Mouse (Mus musculus) megakaryocyte-erythroid progenitor cell, adult 5-6 weeks (primary cell): ENCODE results near the gene Pla2g2f. TPM values are rescaled to one million over a fixed set of nuclear protein-coding genes. Genes with fewer than 3 reads are reported as not detected.

Experiments used
- total RNA-seq, 2 experiments: library from RNA; stranded (forward) in 1 of 2; stranded (reverse) in 1 of 2; fragments of 200-1000, 215-1000 nt in 1 of 2; fragments of >200 nt in 1 of 2; fragmentation: Nextera tagmentation in 1 of 2; gene quantifications; 2 replicates each; pipeline ENCODE4 v1.2.3; 2014 to 2017

The Pla2g2f gene
- total RNA-seq, 2 experiments from 2014 or later = not detected

Other genes with a start within 250 kb of the Pla2g2f start
- gene Vwa5b1, start 121.7 kb downstream of the Pla2g2f start, total RNA-seq (2014; fragmentation: Nextera tagmentation) = not detected in 2 replicates
- gene Vwa5b1, start 121.7 kb downstream of the Pla2g2f start, total RNA-seq (2017) = 0.61 TPM in 1 of 2 replicates, not detected in the other
- gene Pla2g2c, start 32.8 kb downstream of the Pla2g2f start, total RNA-seq (2014; fragmentation: Nextera tagmentation) = not detected in 2 replicates
- gene Pla2g2c, start 32.8 kb downstream of the Pla2g2f start, total RNA-seq (2017) = not detected in 2 replicates
- not detected in 2 replicates for gene Ubxn10, start 20.5 kb downstream of the Pla2g2f start, total RNA-seq (2014; fragmentation: Nextera tagmentation)
- gene Ubxn10, start 20.5 kb downstream of the Pla2g2f start, total RNA-seq (2017) = not detected in 2 replicates
- gene Pla2g2d, start 18.1 kb upstream of the Pla2g2f start, total RNA-seq (2014; fragmentation: Nextera tagmentation) = not detected in 2 replicates
- not detected in 2 replicates for gene Pla2g2d, start 18.1 kb upstream of the Pla2g2f start, total RNA-seq (2017)
- not detected in 2 replicates for gene Pla2g5, start 105.9 kb upstream of the Pla2g2f start, total RNA-seq (2014; fragmentation: Nextera tagmentation)
- gene Pla2g5, start 105.9 kb upstream of the Pla2g2f start, total RNA-seq (2017) = not detected in 2 replicates
- not detected in 2 replicates for gene Gm13030, start 116.3 kb upstream of the Pla2g2f start, total RNA-seq (2014; fragmentation: Nextera tagmentation)
- not detected in 2 replicates for gene Gm13030, start 116.3 kb upstream of the Pla2g2f start, total RNA-seq (2017)
- not detected in 2 replicates for gene Pla2g2e, start 120.3 kb upstream of the Pla2g2f start, total RNA-seq (2014; fragmentation: Nextera tagmentation)
- not detected in 2 replicates for gene Pla2g2e, start 120.3 kb upstream of the Pla2g2f start, total RNA-seq (2017)
- 3.7 and 6.6 TPM in 2 replicates for gene Otud3, start 156.3 kb upstream of the Pla2g2f start, total RNA-seq (2014; fragmentation: Nextera tagmentation)
- 5.0 and 9.7 TPM in 2 replicates for gene Otud3, start 156.3 kb upstream of the Pla2g2f start, total RNA-seq (2017)
- not detected in 2 replicates for gene Rnf186, start 209.5 kb upstream of the Pla2g2f start, total RNA-seq (2014; fragmentation: Nextera tagmentation)
- gene Rnf186, start 209.5 kb upstream of the Pla2g2f start, total RNA-seq (2017) = not detected in 2 replicates
- 7.3 and 7.8 TPM in 2 replicates for gene Tmco4, start 215.3 kb upstream of the Pla2g2f start, total RNA-seq (2014; fragmentation: Nextera tagmentation)
- gene Tmco4, start 215.3 kb upstream of the Pla2g2f start, total RNA-seq (2017) = 6.2 and 13.1 TPM in 2 replicates